ENCODE assay signal across 28 mouse cellular contexts in genomic region chr8:69926901-69927300, GRCm38 (mm10). TPM values are rescaled to one million over a fixed set of nuclear protein-coding genes. Genes with fewer than 3 reads are reported as not detected.
"Had no signal": no experiment of that assay in that cellular context is flagged by ENCODE, and none has a peak within 500 bp of the region (broad histone marks: within the 10 kb centered on the region; RNA-seq: fewer than 3 reads in every experiment).

No protein-coding gene starts in this region.

- H3K4me1 ChIP-seq: embryonic facial prominence, embryonic 12.5 days; embryonic facial prominence, embryonic 13.5 days; embryonic facial prominence, embryonic 15.5 days; forebrain, embryonic 12.5 days; forebrain, embryonic 13.5 days; forebrain, embryonic 15.5 days had no signal

- H3K27ac ChIP-seq: embryonic facial prominence, embryonic 10.5 days; embryonic facial prominence, embryonic 12.5 days; embryonic facial prominence, embryonic 13.5 days; embryonic facial prominence, embryonic 15.5 days; forebrain, embryonic 10.5 days; forebrain, embryonic 12.5 days; forebrain, embryonic 13.5 days; forebrain, embryonic 15.5 days; gastrocnemius, adult 2 months; heart, adult 2 months had no signal

- H3K27me3 ChIP-seq: embryonic facial prominence, embryonic 12.5 days; embryonic facial prominence, embryonic 13.5 days; embryonic facial prominence, embryonic 15.5 days; forebrain, embryonic 12.5 days; forebrain, embryonic 13.5 days; forebrain, embryonic 15.5 days had no signal

- DNase-seq: cerebellum, adult 8-10 months; cerebellum, adult 9-10 months; cerebellum, adult 9-11 months; cerebellum, postnatal 10 days; cerebellum, postnatal 14 days; cerebellum, postnatal 25 days; cerebellum, postnatal 36 days; embryo, embryonic 11 days; forebrain, postnatal 0 days; gastrocnemius, adult 2 months; gastrocnemius, postnatal 10 days; gastrocnemius, postnatal 14 days; gastrocnemius, postnatal 25 days; gastrocnemius, postnatal 36 days; heart, adult 11 months; heart, adult 18-20 months; heart, adult 2 months had no signal

- ATAC-seq: forebrain, embryonic 13.5 days; forebrain, embryonic 14.5 days; forebrain, embryonic 15.5 days; forebrain, embryonic 16.5 days; forebrain, postnatal 0 days had no signal

- H3K9me3 ChIP-seq: embryonic facial prominence, embryonic 10.5 days; embryonic facial prominence, embryonic 12.5 days; embryonic facial prominence, embryonic 13.5 days; embryonic facial prominence, embryonic 15.5 days; forebrain, embryonic 10.5 days; forebrain, embryonic 12.5 days; forebrain, embryonic 13.5 days; forebrain, embryonic 15.5 days had no signal

- H3K4me2 ChIP-seq: embryonic facial prominence, embryonic 12.5 days; embryonic facial prominence, embryonic 13.5 days; embryonic facial prominence, embryonic 15.5 days; forebrain, embryonic 12.5 days; forebrain, embryonic 13.5 days; forebrain, embryonic 15.5 days had no signal

- H3K4me3 ChIP-seq: embryonic facial prominence, embryonic 10.5 days; embryonic facial prominence, embryonic 12.5 days; embryonic facial prominence, embryonic 13.5 days; embryonic facial prominence, embryonic 15.5 days; erythroblast, embryonic 14.5 days; forebrain, embryonic 10.5 days; forebrain, embryonic 12.5 days; forebrain, embryonic 13.5 days; forebrain, embryonic 15.5 days; gastrocnemius, adult 2 months; heart, adult 2 months had no signal

- H3K9ac ChIP-seq: embryonic facial prominence, embryonic 12.5 days; embryonic facial prominence, embryonic 13.5 days; embryonic facial prominence, embryonic 15.5 days; forebrain, embryonic 12.5 days; forebrain, embryonic 13.5 days; forebrain, embryonic 15.5 days; forebrain, postnatal 0 days had no signal

- H3K36me3 ChIP-seq: embryonic facial prominence, embryonic 15.5 days; forebrain, embryonic 12.5 days; forebrain, embryonic 15.5 days had no signal

RNA-seq across cellular contexts. Expression of gene Cilp2, which starts 39.4 kb away (rescaled TPM):
- polyA plus RNA-seq: erythroblast, embryonic 14.5 days had no signal
